Mouse (Mus musculus): ENCODE results near the gene Gpr3. TPM values are rescaled to one million over a fixed set of nuclear protein-coding genes. Genes with fewer than 3 reads are reported as not detected.

Gene Gpr3
- 0.26 and 0.52 TPM in 2 replicates for polyA plus RNA-seq (2011; ENCODE audit: insufficient read depth, insufficient read length, low read depth, missing spikeins)

DNA sequence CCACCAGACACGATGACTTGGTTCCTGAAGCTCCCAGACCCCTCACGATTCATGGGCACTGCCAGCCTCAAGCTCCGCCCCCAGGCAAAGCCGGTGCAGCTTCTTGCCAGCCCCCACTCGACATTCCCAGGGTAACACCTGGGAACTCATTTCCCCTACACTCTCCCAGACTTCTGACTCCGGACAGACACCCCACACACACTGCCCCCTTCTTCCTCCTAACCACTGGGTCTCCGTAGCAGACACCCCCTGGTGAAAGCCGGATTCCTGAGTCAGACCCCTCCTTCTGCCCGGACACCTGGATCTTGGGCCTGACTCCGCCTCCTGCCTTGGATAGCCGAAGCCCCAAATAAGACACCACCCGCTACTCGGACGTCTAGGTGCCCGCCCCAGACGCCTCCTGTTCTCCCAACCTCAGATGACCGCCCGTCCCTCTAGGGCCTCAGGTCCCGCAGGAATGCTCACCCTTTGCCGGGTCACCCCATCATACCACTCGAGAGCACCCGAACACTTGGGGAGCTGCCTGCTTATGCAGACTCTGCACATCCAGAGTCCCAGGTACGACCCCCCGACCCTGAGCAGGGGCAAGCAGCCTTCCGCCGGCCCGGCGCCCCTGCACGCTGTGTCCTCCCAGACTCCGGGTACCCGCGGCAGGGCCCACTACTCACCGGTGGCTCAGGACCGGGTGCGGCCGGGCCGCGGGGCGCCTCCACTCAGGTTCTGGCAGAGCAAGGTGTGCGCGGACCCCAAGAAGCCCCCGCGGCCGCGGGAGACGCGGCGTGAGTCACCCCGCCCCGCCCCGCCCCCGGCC lies at the start of gene Gpr3, which contains the start of gene Cd164l2:
TSS of gene Gpr3 (minus strand) at position 786 of the 811 bp plus-strand sequence.
TSS of gene Cd164l2 (plus strand) at position 381 of the 811 bp plus-strand sequence.
- no peak within 1 kb of the TSS for H3K27ac ChIP-seq (ENCODE audit: insufficient read depth, low read length)
- TF ChIP-seq POLR2A (IDR thresholded peaks at IDR 0.05; ENCODE audit: insufficient read depth, low read length) (no peak), EP300 (IDR thresholded peaks at IDR 0.05; ENCODE audit: insufficient read depth, low read depth, low read length) (no peak), CTCF (IDR thresholded peaks at IDR 0.05; ENCODE audit: low read depth, low read length) (no peak)
- no peaks in the 10 kb centered on the region for H3K36me3 ChIP-seq (ENCODE audit: control insufficient read depth, insufficient read depth, low read length, poor library complexity, severe bottlenecking)
- no peaks in the 10 kb centered on the region for H3K9me3 ChIP-seq (replicated peaks; ENCODE audit: control insufficient read depth, insufficient read depth, low read length, poor library complexity, severe bottlenecking)
- no peaks in the 10 kb centered on the region for H3K4me1 ChIP-seq (ENCODE audit: control insufficient read depth, insufficient read depth, low read length)
- H3K9ac ChIP-seq (ENCODE audit: low read depth, poor library complexity, severe bottlenecking), result peak within 1 kb of the TSS; percentile 76
- H3K27me3 ChIP-seq (ENCODE audit: control insufficient read depth, insufficient read depth, low read length, poor library complexity, severe bottlenecking), result no peaks in the 10 kb centered on the region
- peak within 1 kb of the TSS; percentile 95 for H3K4me3 ChIP-seq (ENCODE audit: low read depth, low read length)

GRCm38 (mm10) chr4:133261641-133262374 lies 49.5 kb upstream of the Gpr3 start:
- H3K27me3 ChIP-seq (ENCODE audit: control insufficient read depth, insufficient read depth, low read length, poor library complexity, severe bottlenecking), result no peaks in the 10 kb centered on the region
- peaks cover 4% of the 10 kb centered on the region; the same call in 1 of the 2 replicates for H3K36me3 ChIP-seq (ENCODE audit: control insufficient read depth, insufficient read depth, low read length, poor library complexity, severe bottlenecking)
- peaks cover 7% of the 10 kb centered on the region for H3K4me1 ChIP-seq (ENCODE audit: control insufficient read depth, insufficient read depth, low read length)
- no peaks in the 10 kb centered on the region for H3K9me3 ChIP-seq (replicated peaks; ENCODE audit: control insufficient read depth, insufficient read depth, low read length, poor library complexity, severe bottlenecking)
- H3K9ac ChIP-seq (ENCODE audit: low read depth, poor library complexity, severe bottlenecking), result peak overlapping the region; percentile 17
- H3K27ac ChIP-seq (ENCODE audit: insufficient read depth, low read length), result peak overlapping the region; percentile 42
- H3K4me3 ChIP-seq (ENCODE audit: low read depth, low read length), result peak overlapping the region; percentile 55
- TF ChIP-seq POLR2A (IDR thresholded peaks at IDR 0.05; ENCODE audit: insufficient read depth, low read length) (no peak), CTCF (IDR thresholded peaks at IDR 0.05; ENCODE audit: low read depth, low read length) (no peak), EP300 (IDR thresholded peaks at IDR 0.05; ENCODE audit: insufficient read depth, low read depth, low read length) (no peak)

- no peak for TF ChIP-seq CTCF (IDR thresholded peaks at IDR 0.05; ENCODE audit: low read depth, low read length)
- no peak for TF ChIP-seq EP300 (IDR thresholded peaks at IDR 0.05; ENCODE audit: insufficient read depth, low read depth, low read length)
- TF ChIP-seq POLR2A (IDR thresholded peaks at IDR 0.05; ENCODE audit: insufficient read depth, low read length), result no peak
These were observed 45.6 kb upstream of the Gpr3 start for GRCm38 (mm10) chr4:133257798-133258408.

GRCm38 (mm10) chr4:133257230-133257629 lies 44.9 kb upstream of the Gpr3 start:
- Histone ChIP-seq H3K9me3 (replicated peaks; ENCODE audit: control insufficient read depth, insufficient read depth, low read length, poor library complexity, severe bottlenecking) (no peaks in the 10 kb centered on the region), H3K36me3 (ENCODE audit: control insufficient read depth, insufficient read depth, low read length, poor library complexity, severe bottlenecking) (no peaks in the 10 kb centered on the region), H3K9ac (ENCODE audit: low read depth, poor library complexity, severe bottlenecking) (no peak overlapping the region), H3K27me3 (ENCODE audit: control insufficient read depth, insufficient read depth, low read length, poor library complexity, severe bottlenecking) (no peaks in the 10 kb centered on the region), H3K27ac (ENCODE audit: insufficient read depth, low read length) (no peak overlapping the region), H3K4me3 (ENCODE audit: low read depth, low read length) (0 out of 2 replicates have a peak overlapping the region, but pooled peaks have one; percentile 1), H3K4me1 (ENCODE audit: control insufficient read depth, insufficient read depth, low read length) (peaks cover 5% of the 10 kb centered on the region)
- TF ChIP-seq EP300 (IDR thresholded peaks at IDR 0.05; ENCODE audit: insufficient read depth, low read depth, low read length) (0 out of 2 replicates have a peak, but pooled peaks have one; percentile 51), CTCF (IDR thresholded peaks at IDR 0.05; ENCODE audit: low read depth, low read length) (no peak), POLR2A (IDR thresholded peaks at IDR 0.05; ENCODE audit: insufficient read depth, low read length) (no peak)

More at GRCm38 (mm10) chr4:133257798-133258408, 45.6 kb upstream of the Gpr3 start:
- H3K4me1 ChIP-seq (ENCODE audit: control insufficient read depth, insufficient read depth, low read length), result peaks cover 5% of the 10 kb centered on the region
- no peaks in the 10 kb centered on the region for H3K27me3 ChIP-seq (ENCODE audit: control insufficient read depth, insufficient read depth, low read length, poor library complexity, severe bottlenecking)
- no peak overlapping the region for H3K9ac ChIP-seq (ENCODE audit: low read depth, poor library complexity, severe bottlenecking)
- H3K9me3 ChIP-seq (replicated peaks; ENCODE audit: control insufficient read depth, insufficient read depth, low read length, poor library complexity, severe bottlenecking), result no peaks in the 10 kb centered on the region
- H3K4me3 ChIP-seq (ENCODE audit: low read depth, low read length), result no peak overlapping the region
- no peaks in the 10 kb centered on the region for H3K36me3 ChIP-seq (ENCODE audit: control insufficient read depth, insufficient read depth, low read length, poor library complexity, severe bottlenecking)
- no peak overlapping the region for H3K27ac ChIP-seq (ENCODE audit: insufficient read depth, low read length)

DNA sequence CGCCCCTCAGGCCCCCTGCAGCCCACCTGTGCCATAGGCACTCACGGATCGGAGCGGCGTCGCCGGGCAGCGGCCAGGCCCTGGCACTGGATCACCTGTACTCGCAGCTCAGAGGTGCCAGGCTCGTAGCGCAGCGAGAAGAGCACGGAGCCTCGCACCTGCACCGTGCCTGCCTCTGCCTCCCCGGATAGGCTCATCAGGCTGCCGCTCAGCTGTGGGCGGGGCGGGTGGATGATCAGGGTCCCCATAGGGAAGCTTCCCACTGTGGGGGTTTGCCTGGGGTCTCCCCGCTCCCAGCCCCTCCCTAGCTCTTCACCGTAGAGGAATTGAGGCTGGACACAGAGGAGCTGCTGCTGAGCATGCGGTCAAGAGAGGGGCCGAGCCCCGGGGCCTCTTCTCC lies 44.5 kb upstream of the Gpr3 start:
- no peak for TF ChIP-seq POLR2A (IDR thresholded peaks at IDR 0.05; ENCODE audit: insufficient read depth, low read length)
- no peak for TF ChIP-seq CTCF (IDR thresholded peaks at IDR 0.05; ENCODE audit: low read depth, low read length)
- no peak for TF ChIP-seq EP300 (IDR thresholded peaks at IDR 0.05; ENCODE audit: insufficient read depth, low read depth, low read length)
- no peaks in the 10 kb centered on the region for H3K9me3 ChIP-seq (replicated peaks; ENCODE audit: control insufficient read depth, insufficient read depth, low read length, poor library complexity, severe bottlenecking)
- peaks cover 5% of the 10 kb centered on the region for H3K4me1 ChIP-seq (ENCODE audit: control insufficient read depth, insufficient read depth, low read length)
- H3K9ac ChIP-seq (ENCODE audit: low read depth, poor library complexity, severe bottlenecking), result no peak overlapping the region
- no peaks in the 10 kb centered on the region for H3K27me3 ChIP-seq (ENCODE audit: control insufficient read depth, insufficient read depth, low read length, poor library complexity, severe bottlenecking)
- no peak overlapping the region for H3K27ac ChIP-seq (ENCODE audit: insufficient read depth, low read length)
- H3K4me3 ChIP-seq (ENCODE audit: low read depth, low read length), result peak overlapping the region; percentile 1; the same call in 1 of the 2 replicates
- no peaks in the 10 kb centered on the region for H3K36me3 ChIP-seq (ENCODE audit: control insufficient read depth, insufficient read depth, low read length, poor library complexity, severe bottlenecking)

All from ES-Bruce4 (cell line).